ENCODE assay signal across 15 mouse cellular contexts in the genomic region with DNA sequence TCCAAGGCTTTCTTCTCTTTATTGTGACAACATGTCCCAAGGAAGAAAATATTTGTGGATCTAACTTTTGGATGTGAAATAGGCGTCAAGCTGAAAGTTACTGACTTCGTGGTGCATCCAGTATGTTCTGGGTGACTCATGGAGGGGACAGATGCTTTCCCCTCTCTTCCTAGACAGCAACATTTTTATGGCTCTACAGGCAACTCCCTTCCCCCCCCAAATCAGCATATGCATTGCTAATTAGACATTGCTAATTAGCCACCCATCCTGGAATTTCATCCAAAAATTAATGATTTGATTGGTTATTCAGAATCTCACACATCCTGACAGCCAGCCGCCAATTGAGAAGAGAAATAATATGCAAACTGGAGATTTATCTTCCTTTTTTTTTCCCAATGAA.
"Had no signal": no experiment of that assay in that cellular context is flagged by ENCODE, and none has a peak within 500 bp of the region (broad histone marks: within the 10 kb centered on the region; RNA-seq: fewer than 3 reads in every experiment).

No protein-coding gene starts in this region.

- H3K4me3 ChIP-seq: megakaryocyte, embryonic 14.5 days; midbrain, embryonic 13.5 days; midbrain, embryonic 15.5 days; neural tube, embryonic 12.5 days; stomach, embryonic 15.5 days had no signal

- H3K27ac ChIP-seq: macrophage; midbrain, embryonic 13.5 days; midbrain, embryonic 15.5 days; neural tube, embryonic 12.5 days; stomach, embryonic 15.5 days; stomach, postnatal 0 days had no signal

- H3K4me1 ChIP-seq: megakaryocyte, embryonic 14.5 days; midbrain, embryonic 13.5 days; midbrain, embryonic 15.5 days; neural tube, embryonic 12.5 days; stomach, embryonic 15.5 days had no signal

- ATAC-seq: midbrain, embryonic 13.5 days; midbrain, embryonic 15.5 days had no signal

- H3K9me3 ChIP-seq: midbrain, embryonic 13.5 days; midbrain, embryonic 15.5 days; neural tube, embryonic 12.5 days; stomach, embryonic 15.5 days had no signal

- H3K27me3 ChIP-seq: megakaryocyte, embryonic 14.5 days; midbrain, embryonic 13.5 days; midbrain, embryonic 15.5 days; neural tube, embryonic 12.5 days; stomach, embryonic 15.5 days had no signal

- H3K9ac ChIP-seq: lung, embryonic 14.5 days; midbrain, embryonic 13.5 days; midbrain, embryonic 15.5 days; neural tube, embryonic 12.5 days; stomach, embryonic 15.5 days had no signal

- H3K4me2 ChIP-seq: lung, embryonic 14.5 days; midbrain, embryonic 11.5 days; midbrain, embryonic 13.5 days; midbrain, embryonic 15.5 days; neural tube, embryonic 12.5 days; stomach, embryonic 15.5 days had no signal

- H3K36me3 ChIP-seq: midbrain, embryonic 13.5 days; midbrain, embryonic 15.5 days; neural tube, embryonic 12.5 days; stomach, embryonic 15.5 days had no signal

- DNase-seq: lung, adult 18-20 months; lung, embryonic 14.5 days; lung, postnatal 10 days; right cerebral cortex, postnatal 14 days; thymus, adult 2 months; thymus, postnatal 25 days; thymus, postnatal 4 days had no signal
